Mouse (Mus musculus): ENCODE measurements around the gene Mbnl2.
A peak's percentile ranks its signal among the peaks of the same experiment; 100 is the strongest.

The Mbnl2 gene

GRCm38 (mm10) chr14:120388818-120389691 is 113.6 kb downstream of the Mbnl2 start:
- DNase-seq, result peak; percentile 48 to 49

DNA sequence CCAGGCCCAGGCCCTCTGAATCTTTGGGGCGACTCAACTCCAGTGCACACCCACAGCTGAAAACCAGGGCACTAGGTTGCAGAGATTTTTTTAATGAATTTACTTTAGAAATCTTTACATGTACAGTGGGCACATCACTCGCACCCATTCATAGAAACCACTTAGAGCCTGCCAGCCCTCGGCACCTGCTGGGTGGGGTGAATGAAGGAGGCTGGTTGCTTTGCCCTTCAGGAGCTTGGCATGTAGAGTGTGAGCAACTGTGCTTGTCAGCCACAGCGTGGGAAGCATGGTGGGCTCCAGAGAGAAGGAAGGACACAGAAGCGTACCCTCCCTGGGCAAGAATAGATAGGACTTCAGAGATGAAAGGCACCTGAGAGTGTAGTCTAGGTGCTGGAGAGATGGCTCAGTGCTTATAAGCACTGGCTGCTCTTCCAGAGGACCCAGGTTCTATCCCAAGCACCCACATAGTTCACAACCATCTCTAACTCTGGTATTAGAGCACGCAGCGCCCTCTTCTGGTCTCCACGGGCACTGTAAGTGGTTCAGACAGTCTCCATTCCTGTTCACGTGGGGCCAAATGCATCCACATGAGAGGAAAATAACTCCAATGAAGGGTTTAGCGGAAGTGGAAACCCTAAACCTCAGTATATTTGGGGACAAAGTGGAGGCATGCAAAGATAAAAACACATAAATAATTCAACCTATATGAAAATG is 114.9 kb downstream of the Mbnl2 start:
- no peak for DNase-seq

DNA sequence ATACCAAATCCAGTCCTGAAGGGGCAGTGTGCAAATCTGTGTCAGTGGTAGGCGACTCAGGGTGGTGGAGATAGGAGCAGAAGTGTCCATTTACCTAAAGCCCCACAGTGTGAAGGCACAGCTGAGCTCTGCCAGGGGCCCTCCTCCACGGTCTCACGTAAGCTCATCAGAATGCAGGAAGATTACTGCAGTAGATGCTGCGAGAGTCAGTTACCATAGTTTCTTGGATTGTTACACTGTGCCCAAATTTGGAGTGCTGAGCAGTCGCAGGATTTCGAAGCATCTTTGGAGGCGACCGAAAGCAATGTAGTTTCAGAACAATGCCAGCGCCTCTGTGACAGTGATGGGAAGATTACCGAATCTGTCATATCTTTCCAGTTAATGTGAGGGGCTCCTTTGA is 116.2 kb downstream of the Mbnl2 start:
- no peak for DNase-seq

GRCm38 (mm10) chr14:120392441-120392840 is 117.0 kb downstream of the Mbnl2 start:
- DNase-seq, result no peak

- DNase-seq, result no peak
Observed at GRCm38 (mm10) chr14:120393441-120393840, 118.0 kb downstream of the Mbnl2 start.

DNA sequence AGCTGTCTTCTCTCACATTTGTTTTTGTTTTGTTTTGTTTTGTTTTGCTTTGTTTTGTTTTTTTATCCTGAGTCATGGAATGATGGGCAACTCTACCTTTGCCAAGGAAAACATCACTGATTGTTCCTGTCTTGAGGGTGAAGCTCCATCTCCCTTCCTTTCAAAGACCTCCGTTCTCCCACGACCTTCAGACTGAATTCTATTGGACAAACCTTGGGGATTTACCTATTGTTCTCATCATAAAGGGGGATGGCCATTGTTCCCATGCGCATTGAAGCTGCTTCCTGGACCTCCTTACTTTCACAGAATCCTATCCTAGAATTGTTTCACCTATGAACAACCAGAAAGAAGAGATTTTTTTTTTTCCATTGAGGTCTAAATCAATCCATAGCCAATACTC is 118.7 kb downstream of the Mbnl2 start:
- DNase-seq, result no peak

GRCm38 (mm10) chr14:120394827-120395226 is 119.4 kb downstream of the Mbnl2 start:
- no peak for DNase-seq

- no peak for DNase-seq
Observed at GRCm38 (mm10) chr14:120395501-120395900, 120.0 kb downstream of the Mbnl2 start.

- DNase-seq, result peak; percentile 82 to 88
Observed at GRCm38 (mm10) chr14:120397871-120398647, 122.6 kb downstream of the Mbnl2 start.

DNA sequence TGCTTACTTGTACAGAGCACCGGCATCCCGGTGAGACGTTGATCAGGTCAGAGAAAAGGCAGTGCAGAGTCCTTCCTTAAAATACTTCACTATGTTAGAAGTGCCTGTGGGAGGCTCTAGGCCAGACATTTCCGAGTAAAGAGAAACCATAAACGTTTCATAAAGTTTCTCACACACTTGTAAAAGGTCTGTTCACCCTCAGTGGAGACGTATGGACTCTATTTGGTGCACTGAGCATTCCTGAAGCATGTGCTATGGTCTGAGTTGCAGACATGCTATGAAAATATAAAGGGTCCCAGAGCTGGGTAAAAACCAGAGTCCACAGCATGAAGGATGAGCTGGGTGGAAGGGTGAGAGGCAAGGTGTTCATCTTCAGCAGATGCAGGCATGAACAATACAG is 124.1 kb downstream of the Mbnl2 start:
- DNase-seq, result no peak

- no peak for DNase-seq
Observed at GRCm38 (mm10) chr14:120401158-120401557, 125.7 kb downstream of the Mbnl2 start.

- DNase-seq, result no peak
Observed at GRCm38 (mm10) chr14:120402715-120403114, 127.2 kb downstream of the Mbnl2 start.

- no peak for DNase-seq
Observed at GRCm38 (mm10) chr14:120404364-120404763, 128.9 kb downstream of the Mbnl2 start.

DNA sequence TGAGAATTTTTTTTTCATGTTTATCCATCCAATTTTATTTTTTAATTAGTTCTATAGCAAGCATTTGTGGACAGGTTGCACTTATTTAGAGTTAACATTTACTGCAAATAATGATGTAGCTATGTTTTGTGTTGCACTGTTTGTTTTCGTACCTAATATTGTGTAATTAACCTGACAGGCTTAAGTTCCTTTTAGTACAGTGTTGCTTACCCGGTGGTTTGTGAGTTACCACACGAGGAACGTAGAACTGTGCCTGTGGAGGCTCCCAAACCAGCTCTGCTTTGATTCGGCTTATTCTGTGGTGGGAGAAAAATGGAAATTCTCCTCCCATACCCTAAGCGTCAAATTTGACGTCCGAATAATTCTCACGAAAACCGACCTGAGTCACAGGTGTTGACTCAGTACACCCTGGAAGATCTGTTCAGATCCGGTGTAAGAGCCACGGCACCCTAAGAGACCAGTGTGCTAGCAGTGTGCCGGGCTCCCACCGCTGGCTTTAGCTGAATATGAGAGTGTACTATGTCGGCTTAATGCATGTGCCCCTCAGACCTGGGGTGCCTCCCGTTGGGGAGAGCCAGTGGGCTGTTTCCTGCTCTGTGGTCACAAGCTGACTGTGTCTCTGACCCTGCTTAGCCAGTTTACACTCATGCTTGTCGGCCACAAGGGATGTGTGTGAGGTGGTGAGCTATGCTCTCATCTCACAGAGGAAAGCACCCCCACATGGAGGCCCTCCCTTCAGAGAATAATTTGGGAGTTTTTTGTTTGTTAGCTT is 129.5 kb downstream of the Mbnl2 start:
- DNase-seq, result no peak

- DNase-seq, result no peak
Observed at GRCm38 (mm10) chr14:120405597-120405996, 130.1 kb downstream of the Mbnl2 start.

GRCm38 (mm10) chr14:120406271-120406670 is 130.8 kb downstream of the Mbnl2 start:
- no peak for DNase-seq

DNA sequence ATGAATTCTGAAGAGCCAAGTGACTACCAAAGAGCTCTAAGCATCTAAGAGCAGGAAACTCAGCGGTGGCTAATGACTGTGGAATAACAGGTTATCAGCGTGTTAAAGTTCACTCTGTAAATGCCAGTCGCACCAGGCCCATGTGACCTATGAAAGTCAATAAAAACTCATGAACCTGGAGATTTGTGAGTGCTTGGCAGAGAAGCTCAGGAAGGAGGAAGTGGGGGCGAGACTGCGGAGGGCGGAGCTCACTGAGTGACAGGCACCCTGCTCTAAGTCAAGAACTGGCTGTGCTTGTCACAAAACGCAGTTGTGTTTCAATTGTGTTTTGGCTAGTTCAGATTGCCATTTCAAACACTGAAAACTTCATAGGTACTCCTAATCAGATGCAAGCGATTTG is 131.4 kb downstream of the Mbnl2 start:
- DNase-seq, result no peak

- DNase-seq, result no peak
Observed at GRCm38 (mm10) chr14:120409854-120410253, 134.4 kb downstream of the Mbnl2 start.

DNA sequence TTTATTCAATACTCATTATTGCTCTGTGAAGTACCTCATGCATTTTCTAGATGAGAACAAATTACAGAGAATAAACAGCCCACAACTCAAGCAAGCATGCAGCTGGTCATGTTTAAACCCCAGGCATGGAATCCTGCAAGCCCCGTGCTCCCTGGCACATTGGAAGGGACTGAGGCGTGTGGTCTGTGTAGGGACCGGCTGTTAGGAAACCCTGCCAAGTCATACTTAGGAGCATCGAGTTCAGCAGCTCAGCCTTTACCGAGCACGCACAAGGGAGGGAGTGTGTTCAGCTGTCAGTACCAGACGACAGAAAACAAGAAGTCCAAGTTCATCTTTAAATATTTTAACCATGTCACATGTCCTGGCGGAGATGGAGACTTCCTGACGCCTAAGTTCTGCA is 141.4 kb downstream of the Mbnl2 start:
- peak in 1 of 2 experiments; percentile 39 for DNase-seq

DNA sequence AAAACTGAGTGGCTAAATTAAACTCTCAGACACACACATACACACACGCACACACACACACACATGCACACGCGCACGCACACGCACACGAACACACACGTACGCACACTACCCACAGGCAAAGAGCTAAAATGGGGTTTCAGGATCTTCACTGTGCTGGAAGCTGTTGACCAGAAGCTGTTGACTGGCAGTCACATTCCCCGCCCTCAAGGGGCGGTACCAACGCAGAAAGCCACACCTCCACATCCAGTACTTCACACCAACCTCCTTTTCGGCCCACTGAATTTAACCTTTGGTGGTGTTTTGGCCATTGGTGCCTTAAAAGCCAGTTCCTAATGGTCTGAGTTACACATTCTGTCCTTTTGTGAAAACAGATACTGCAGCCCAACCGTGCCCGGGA is 143.5 kb downstream of the Mbnl2 start:
- DNase-seq, result no peak

DNA sequence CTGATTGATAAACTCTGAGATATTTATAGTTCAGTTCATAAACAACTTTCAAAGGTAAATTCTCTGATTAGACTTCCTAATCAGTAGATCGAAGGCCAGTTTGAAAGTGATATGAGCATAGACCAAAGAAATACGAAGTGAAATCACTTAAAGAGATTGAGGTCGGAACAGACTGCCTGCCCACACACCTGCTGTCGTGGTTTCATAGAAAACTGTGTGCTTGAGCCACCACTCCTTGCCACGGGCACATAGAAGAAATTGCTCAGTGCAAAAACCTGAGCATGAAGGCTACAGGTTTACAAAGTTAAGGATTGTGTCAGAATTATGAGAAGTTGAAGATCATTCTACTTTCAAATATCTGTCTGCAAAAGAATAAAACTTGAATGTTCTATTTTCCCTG is 153.0 kb downstream of the Mbnl2 start:
- DNase-seq, result no peak

DNA sequence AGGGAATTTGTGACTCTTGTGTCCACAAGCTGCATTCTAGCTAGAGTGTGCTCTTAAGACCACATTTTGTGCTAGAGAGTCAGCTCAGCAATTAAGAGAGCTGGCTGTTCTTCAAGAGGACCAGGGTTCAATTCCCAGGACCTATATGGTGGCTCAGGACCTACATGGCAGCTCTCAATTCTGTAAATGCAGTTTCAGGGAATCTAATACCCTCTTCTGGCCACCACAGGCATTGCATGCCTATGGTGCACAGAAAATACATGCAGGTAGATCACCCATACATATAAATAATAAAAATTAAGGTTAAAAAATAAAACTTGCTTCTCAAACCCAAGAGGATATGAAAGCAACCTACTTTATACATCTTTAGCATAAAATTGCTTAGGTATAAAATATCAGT is 157.3 kb downstream of the Mbnl2 start:
- no peak for DNase-seq
